Mouse (Mus musculus): Measurements from ENCODE around the gene Adarb2.
A peak's percentile ranks its signal among the peaks of the same experiment; 100 is the strongest.

The Adarb2 gene

DNA sequence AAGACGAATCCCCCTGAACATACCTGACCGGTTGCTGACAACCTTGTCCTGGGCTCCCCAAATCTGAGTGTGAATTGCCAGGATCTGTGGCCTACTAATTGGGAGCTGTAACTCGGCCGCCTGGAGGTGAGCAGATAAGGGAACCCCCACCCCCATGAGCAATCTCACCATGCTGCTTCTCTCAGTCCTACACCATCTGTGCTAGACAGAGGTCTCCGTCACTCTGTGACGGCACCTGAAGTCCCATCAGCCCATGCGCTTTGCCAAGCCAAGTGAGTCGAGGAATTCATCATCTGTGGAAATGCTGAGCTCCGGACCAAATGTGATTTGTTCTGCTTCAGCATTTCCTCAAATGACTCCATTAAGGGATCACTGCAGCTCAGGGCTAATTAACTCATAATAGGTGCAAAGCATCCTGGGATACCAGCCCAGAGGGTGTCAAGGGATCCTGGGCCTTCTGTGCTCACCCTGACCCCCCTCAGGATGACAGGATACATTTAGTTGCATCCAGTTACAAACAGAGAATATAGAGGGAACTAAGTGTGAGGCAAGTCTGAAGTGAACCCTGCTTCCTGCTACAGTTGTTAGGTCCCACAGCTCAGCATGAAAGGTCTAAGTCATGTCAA is 462.1 kb downstream of the Adarb2 start:
- DNase-seq (ENCODE audit: inconsistent age in 2 of 2, low spot score in 1 of 2) = no peak

DNA sequence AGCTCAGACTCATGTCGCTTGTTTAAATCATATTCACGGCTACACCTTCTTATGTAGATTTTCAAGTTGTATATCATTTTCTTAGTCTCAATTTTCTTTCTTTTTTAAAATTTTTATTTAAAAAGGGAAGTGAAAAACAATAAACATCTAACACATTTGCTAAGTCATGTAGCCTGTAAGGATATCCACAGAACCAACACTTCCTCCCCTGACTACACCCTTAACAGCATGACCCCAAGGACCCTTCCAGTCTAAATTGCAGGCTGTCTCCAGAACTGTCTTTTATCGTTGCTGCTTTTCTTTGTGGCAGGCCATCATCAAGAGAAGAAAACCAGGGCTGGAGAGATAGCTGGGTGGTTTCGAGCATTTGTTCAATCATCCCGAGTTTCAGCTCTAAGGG is 474.5 kb downstream of the Adarb2 start:
- no peak for DNase-seq (ENCODE audit: inconsistent age in 2 of 2, low spot score in 1 of 2)

DNA sequence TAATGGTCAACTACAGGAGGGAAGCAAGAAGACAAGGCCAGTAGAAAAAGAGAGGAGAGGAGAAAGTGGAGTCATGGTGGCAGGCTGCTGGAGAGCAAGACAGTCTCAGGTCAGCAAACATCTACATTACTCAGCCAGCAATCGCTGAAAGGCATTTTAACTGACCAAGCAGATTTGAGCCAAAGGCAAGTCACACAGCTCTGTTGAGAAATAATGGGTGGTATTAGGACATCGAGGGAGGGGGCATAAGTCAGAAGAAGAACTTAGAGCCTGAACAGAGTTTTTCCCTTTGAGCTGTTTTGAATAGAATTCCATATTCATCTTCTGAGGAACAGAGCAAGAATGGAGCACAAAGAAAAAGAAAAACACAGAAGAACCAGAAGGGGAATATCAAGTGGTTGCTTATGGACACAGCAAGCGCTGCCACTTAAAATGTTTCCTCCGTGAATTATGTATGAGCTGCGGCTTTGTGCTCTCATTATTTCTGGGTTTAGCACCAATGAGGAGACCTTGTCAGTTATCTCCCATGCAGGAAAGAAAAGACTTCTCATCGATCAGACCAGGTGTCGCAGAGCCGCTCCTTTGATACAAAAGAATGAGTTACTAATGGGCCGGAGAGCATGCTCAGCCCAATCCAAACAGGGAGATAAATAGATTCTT is 477.9 kb downstream of the Adarb2 start:
- DNase-seq (ENCODE audit: inconsistent age in 2 of 2, low spot score in 1 of 2) = no peak

DNA sequence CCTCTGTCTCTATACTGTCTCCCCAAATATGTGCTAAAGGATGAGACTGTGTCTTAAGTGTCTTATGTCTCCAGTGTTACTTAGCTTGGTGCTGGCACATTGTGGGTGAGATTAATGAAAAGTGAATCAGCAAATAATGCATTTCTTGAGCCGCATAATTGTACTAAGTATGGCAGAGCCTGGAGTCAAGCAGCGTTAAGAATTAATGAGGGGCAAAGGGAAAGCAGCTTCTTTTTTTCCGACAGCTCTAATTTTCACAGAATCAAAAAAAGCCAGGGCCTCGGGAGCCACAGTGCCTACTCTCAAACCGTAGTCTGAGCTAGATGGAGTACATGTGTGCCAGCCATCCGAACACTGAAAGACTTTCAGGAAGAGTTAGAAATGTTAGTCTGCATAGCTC is 488.8 kb downstream of the Adarb2 start:
- DNase-seq (ENCODE audit: inconsistent age in 2 of 2, low spot score in 1 of 2) = no peak

- DNase-seq (ENCODE audit: inconsistent age in 2 of 2, low spot score in 1 of 2) = no peak
These were observed 490.1 kb downstream of the Adarb2 start for GRCm38 (mm10) chr13:8692787-8693186.

- no peak for DNase-seq (ENCODE audit: inconsistent age in 2 of 2, low spot score in 1 of 2)
These were observed 495.8 kb downstream of the Adarb2 start for GRCm38 (mm10) chr13:8698451-8698850.

DNA sequence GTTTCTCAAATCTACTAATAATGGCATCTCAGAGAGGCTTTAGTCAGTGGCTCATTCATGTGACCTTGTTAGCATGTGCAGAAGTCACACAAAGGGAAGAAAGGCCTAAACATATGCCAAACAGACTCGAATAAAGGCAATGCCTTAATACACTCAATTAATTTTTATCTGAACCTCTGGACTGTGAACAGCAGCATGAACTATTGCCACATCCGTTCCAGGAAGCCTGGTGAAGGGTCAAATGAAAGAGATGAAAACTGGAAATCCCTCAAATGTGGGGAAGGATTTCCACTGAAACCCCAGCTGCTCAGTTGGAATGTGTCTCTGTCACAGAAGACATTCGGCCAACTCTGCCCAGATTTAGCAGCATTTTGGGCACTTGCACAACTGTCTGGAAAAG is 497.2 kb downstream of the Adarb2 start:
- DNase-seq (ENCODE audit: inconsistent age in 2 of 2, low spot score in 1 of 2) = no peak

- no peak for DNase-seq (ENCODE audit: inconsistent age in 2 of 2, low spot score in 1 of 2)
These were observed 498.3 kb downstream of the Adarb2 start for GRCm38 (mm10) chr13:8700981-8701380.

DNA sequence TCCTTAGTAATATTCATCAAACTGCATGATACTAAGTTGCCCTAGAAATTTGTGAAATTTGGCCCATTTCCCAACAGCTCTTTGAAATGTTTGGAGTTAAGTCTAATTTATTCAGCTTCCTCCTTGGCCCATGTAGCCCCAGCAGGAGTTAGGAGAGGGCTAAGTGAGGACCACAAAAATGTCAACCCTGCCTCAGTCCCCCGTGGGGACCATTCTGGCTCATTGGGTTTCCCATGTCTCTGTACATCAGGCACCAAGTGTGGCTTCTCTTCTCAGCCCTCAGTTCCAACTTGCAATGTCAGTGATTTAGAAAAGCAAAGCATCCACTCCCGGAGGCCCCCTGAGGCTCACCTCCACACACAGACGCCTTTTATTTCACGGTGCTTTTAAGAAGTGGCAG is 502.6 kb downstream of the Adarb2 start:
- no peak for DNase-seq (ENCODE audit: inconsistent age in 2 of 2, low spot score in 1 of 2)

- DNase-seq (ENCODE audit: inconsistent age in 2 of 2, low spot score in 1 of 2) = no peak
These were observed 510.7 kb downstream of the Adarb2 start for GRCm38 (mm10) chr13:8713377-8713776.

DNA sequence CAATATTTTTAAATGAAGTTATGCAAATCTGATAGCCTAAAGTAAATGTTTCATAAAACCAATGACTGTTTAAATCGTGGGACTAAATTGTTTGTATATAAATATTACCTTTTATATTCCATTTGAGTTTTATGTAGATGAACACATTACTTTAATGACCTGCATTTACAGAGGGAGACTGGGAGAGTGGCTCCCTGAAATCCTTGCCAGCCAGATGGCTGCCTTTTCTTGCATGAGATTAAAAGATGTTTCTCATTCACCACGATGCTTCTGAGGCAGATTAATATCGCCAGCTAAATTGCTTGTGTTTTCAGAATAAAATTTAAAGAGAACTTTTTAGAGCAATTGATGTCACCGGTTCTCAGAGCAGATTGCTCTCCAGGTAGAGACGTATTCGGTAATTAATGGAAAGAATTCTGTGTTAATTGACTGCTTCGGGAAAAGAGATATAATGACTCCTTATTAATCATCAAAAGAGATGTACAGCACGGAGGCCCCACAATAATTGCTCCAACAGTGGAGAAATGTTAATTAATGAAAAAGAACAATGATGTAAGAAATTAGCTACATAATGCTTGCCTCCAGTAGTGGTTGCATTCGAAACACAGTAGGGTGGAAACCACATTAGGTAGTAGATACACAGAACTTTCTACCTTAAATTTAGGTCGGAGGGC is 527.4 kb downstream of the Adarb2 start:
- no peak for DNase-seq (ENCODE audit: inconsistent age in 2 of 2, low spot score in 1 of 2)

DNA sequence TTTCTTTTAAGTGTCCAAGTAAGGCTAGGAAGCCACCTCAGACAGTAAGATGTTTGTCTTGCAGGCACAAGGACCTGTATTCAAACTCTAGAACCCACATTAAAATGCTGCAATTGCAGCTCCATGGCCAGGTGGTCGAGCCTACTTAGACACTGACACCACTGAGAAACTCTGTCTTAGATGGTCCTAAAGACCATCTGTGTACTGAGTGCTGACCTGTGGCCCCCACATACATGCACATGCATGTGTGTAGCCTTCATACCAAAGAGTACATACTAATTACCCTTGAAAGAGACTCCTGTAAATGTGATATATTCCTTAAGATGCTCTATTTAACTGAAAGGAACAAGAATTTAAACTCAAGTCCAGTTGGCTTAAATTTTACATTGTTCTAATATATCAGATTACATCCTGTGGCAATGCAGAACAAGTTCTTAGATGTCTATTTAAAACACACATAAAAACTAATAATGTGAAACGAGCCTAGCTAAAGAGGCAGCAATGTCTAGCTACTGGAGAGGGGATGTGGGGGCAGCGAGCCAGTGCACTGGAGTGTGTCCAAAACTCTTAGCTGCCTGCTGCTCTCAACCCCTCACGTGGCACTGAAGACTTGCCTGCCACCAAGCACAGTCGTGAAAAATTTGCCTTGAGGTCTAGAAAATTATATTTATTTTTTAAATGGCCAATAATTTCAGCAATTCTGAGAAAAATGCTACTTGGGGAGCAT is 534.6 kb downstream of the Adarb2 start:
- no peak for DNase-seq (ENCODE audit: inconsistent age in 2 of 2, low spot score in 1 of 2)

- DNase-seq (ENCODE audit: inconsistent age in 2 of 2, low spot score in 1 of 2) = no peak
These were observed 540.1 kb downstream of the Adarb2 start for GRCm38 (mm10) chr13:8742792-8743191.

GRCm38 (mm10) chr13:8744565-8744964 is 541.9 kb downstream of the Adarb2 start:
- peak; percentile 4 to 70 for DNase-seq (ENCODE audit: inconsistent age in 2 of 2, low spot score in 1 of 2)

- DNase-seq (ENCODE audit: inconsistent age in 2 of 2, low spot score in 1 of 2) = no peak
These were observed 542.9 kb downstream of the Adarb2 start for GRCm38 (mm10) chr13:8745596-8745995.

DNA sequence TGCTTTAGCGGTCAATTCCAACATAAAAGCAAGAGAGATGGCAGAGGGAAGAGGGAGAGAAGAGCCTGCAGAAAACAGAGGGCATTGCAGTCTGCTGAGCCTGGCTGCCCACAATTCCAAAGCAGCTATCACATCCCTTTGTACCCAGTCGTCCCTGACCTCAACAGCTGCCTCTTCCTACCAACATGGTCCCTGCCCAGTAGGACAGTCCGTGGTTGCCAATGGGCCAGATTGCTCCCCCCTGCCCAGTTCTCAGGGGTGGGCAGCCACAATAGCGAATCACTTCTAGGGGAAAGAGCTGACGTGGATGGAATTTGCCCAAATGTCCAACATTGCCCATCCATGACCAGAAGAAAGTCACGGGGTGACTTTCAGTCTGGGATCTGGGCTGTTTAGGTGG is 546.8 kb downstream of the Adarb2 start:
- DNase-seq (ENCODE audit: inconsistent age in 2 of 2, low spot score in 1 of 2) = no peak

DNA sequence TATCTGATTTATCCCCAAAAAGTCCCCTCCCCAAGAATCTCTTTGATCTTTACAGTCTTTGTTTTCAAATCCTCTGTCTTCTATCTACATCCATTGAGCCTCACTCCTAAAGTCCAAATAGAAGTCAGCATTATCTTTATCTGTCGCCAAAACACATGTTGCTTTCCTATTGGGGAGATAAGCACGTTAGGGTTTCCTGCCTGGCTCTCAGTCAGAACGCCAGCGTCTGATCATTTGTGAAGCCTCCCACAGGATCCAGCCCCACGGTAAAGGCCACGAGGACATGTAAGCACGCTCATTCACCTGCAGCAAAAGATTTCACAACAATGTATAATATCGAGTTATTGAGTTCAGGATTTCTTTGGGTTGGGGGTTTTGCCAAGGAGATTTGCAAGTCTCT is 558.3 kb downstream of the Adarb2 start:
- no peak for DNase-seq (ENCODE audit: inconsistent age in 2 of 2, low spot score in 1 of 2)

GRCm38 (mm10) chr13:8769654-8770227 is 567.1 kb downstream of the Adarb2 start:
- DNase-seq (ENCODE audit: inconsistent age in 2 of 2, low spot score in 1 of 2) = no peak

DNA sequence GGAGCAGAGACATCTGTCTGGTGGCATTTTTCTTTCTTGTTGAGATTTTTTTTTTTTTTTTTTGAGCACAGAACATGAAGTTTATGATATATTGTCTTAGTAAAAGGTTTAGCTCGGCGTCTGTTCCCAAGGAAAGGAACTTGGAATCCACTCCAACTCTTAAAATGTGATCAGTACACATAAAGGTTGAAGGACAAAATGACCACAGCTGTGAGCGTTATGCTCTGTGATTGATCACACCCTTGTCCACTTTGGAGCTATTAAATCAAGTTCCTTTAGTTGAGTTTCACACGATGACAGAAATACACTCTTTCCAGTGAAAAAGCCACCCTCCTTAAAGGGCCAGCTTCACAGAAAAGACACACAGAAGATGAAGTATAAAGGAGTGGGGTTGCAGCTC is 568.0 kb downstream of the Adarb2 start:
- DNase-seq (ENCODE audit: inconsistent age in 2 of 2, low spot score in 1 of 2) = peak in 1 of 2 experiments; percentile 26

DNA sequence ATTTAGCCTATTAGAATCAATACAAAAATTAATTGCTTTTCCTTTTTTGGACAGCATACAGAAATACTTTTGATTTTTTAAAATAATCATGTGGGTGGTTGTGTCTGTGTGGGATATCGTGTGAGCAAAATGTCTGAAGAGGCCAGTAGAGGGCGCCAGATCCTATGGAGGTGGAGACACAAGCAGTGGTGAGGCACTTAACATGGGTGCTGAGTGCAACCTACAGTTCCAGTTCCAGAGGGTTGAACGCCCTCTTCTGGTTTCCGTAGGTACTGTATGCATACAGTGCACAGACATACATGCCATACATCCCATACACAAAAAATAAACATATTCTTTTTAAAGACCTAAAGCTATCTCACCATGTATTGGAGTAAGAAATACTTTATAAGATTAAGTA is 577.8 kb downstream of the Adarb2 start:
- peak; percentile 48 to 76 for DNase-seq (ENCODE audit: inconsistent age in 2 of 2, low spot score in 1 of 2)

DNA sequence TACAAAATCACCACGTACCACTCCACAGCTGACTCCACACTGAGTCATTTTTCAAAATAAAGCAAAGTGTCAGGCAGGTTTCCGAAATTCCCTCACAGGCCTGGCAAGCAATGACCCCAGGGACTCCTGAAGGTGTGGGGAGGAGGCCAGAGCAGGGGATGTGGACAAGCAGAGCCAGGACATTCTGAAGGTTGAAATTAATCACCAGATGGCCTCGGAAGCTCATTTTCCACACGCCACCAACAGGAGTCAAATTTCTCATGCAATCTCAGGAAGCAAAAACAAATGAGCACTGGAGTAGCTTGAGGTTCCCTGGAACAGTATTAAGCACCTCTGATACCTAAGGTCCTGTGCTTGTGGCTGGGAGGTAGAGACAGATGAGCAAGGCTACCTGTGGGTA is 580.0 kb downstream of the Adarb2 start:
- DNase-seq (ENCODE audit: inconsistent age in 2 of 2, low spot score in 1 of 2) = peak in 1 of 2 experiments; percentile 37

Measured in adrenal gland, adult (tissue).